In the genomic region with DNA sequence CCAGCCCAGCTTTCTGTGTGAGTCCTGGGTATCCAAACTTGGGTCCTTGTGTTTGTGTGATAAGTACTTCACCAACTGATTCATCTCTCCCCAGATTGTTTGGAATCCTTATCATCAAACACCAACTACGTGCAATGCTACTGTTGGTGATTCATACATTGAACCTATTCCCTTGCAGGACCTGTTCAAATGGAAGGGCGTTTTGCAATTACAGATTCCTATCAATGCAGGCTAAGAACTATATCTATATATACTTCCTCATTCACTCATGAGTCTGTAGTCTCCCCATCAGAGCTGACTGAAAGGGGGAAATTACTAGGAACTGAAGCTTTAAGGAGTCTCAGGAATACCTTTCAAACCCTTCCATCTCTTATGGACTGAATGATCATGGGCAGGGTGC, we compare ENCODE assay signal across 18 mouse cellular contexts.
"Had no signal": no experiment of that assay in that cellular context is flagged by ENCODE, and none has a peak within 500 bp of the region (broad histone marks: within the 10 kb centered on the region; RNA-seq: fewer than 3 reads in every experiment).

No protein-coding gene starts in this region.

- H3K9me3 ChIP-seq: limb, embryonic 12.5 days; limb, embryonic 15.5 days; lung, embryonic 15.5 days; midbrain, embryonic 12.5 days; neural tube, embryonic 13.5 days had no signal

- H3K4me1 ChIP-seq: limb, embryonic 12.5 days; limb, embryonic 15.5 days; midbrain, embryonic 12.5 days; neural tube, embryonic 13.5 days had no signal

- H3K36me3 ChIP-seq: limb, embryonic 12.5 days; limb, embryonic 15.5 days; lung, embryonic 15.5 days; midbrain, embryonic 12.5 days; neural tube, embryonic 13.5 days had no signal

- DNase-seq: kidney, adult 2 months; kidney, postnatal 25 days; layer of hippocampus, postnatal 36 days; liver, postnatal 0 days; lung, postnatal 10 days; lung, postnatal 36 days; retina, postnatal 1 day had no signal

- H3K4me2 ChIP-seq: limb, embryonic 12.5 days; limb, embryonic 15.5 days; liver, embryonic 11.5 days; lung, embryonic 15.5 days; midbrain, embryonic 12.5 days; neural tube, embryonic 13.5 days had no signal

- H3K27ac ChIP-seq: kidney, postnatal 0 days; left cerebral cortex, adult 2 months; limb, embryonic 12.5 days; limb, embryonic 15.5 days; liver, embryonic 14.5 days; lung, embryonic 15.5 days; midbrain, embryonic 12.5 days; neural tube, embryonic 13.5 days had no signal

- H3K4me3 ChIP-seq: left cerebral cortex, adult 2 months; limb, embryonic 12.5 days; limb, embryonic 15.5 days; lung, embryonic 15.5 days; midbrain, embryonic 12.5 days; myocyte; neural tube, embryonic 13.5 days had no signal

- H3K9ac ChIP-seq: limb, embryonic 12.5 days; limb, embryonic 15.5 days; liver, embryonic 14.5 days; liver, postnatal 0 days; lung, embryonic 15.5 days; midbrain, embryonic 12.5 days; neural tube, embryonic 13.5 days had no signal

- H3K27me3 ChIP-seq: limb, embryonic 12.5 days; limb, embryonic 15.5 days; lung, embryonic 15.5 days; midbrain, embryonic 12.5 days; neural tube, embryonic 13.5 days had no signal

- ATAC-seq: liver, postnatal 0 days; midbrain, embryonic 16.5 days had no signal
